Mouse (Mus musculus) midbrain, embryonic 11.5 days (tissue): ENCODE results near the gene Casp8ap2. TPM values are rescaled to one million over a fixed set of nuclear protein-coding genes. Genes with fewer than 3 reads are reported as not detected.

ENCODE experiments used
- ATAC-seq: fragments of 200-750 bp; cut with Nextera tagmentation; 2 replicates; pipeline ENCODE4 v1.8.0; 2017; ENCODE audit warnings: moderate TSS enrichment, moderate library complexity; ENCODE audit not compliant: low FRiP score
- DNase-seq: peaks from one replicate; pipeline ENCODE4 v3.0.0; 2015; ENCODE audit warnings: low spot score; ENCODE audit errors: missing footprints
- H3K27ac ChIP-seq: fragments of 300-500 bp; sonication (generic); 2 replicates; pipeline ENCODE4 v1.5.1; 2014; ENCODE audit warnings: low read depth, low read length
- H3K27me3 ChIP-seq: fragments of 300-500 bp; sonication (generic); 2 replicates; pipeline ENCODE4 v1.6.1; 2014; ENCODE audit warnings: mild to moderate bottlenecking, low read length, moderate library complexity, mixed read lengths; ENCODE audit not compliant: control insufficient read depth, insufficient read depth
- H3K36me3 ChIP-seq: fragments of 300-500 bp; sonication (generic); 2 replicates; pipeline ENCODE4 v1.6.1; 2014; ENCODE audit warnings: mild to moderate bottlenecking, low read length, moderate library complexity, mixed read lengths; ENCODE audit not compliant: control insufficient read depth, insufficient read depth
- H3K4me1 ChIP-seq: fragments of 300-500 bp; sonication (generic); 2 replicates; pipeline ENCODE4 v1.6.1; 2014; ENCODE audit warnings: low read length; ENCODE audit not compliant: control insufficient read depth, insufficient read depth
- H3K4me2 ChIP-seq: fragments of 300-500 bp; sonication (generic); 2 replicates; pipeline ENCODE4 v1.6.1; 2014; ENCODE audit warnings: mild to moderate bottlenecking, moderate library complexity
- H3K4me3 ChIP-seq: fragments of 300-500 bp; sonication (generic); 2 replicates; pipeline ENCODE4 v1.5.1; 2014; ENCODE audit warnings: low read depth, low read length
- H3K9ac ChIP-seq: fragments of 300-500 bp; sonication (generic); 2 replicates; pipeline ENCODE4 v1.6.1; 2014; ENCODE audit warnings: low read length
- H3K9me3 ChIP-seq: fragments of 300-500 bp; sonication (generic); 2 replicates; pipeline ENCODE4 v1.6.1; 2016; ENCODE audit warnings: low read length; ENCODE audit not compliant: control insufficient read depth
- WGBS: fragments of 180-500 bp; shearing (Covaris S2); extraction: QIAGEN DNeasy Blood & Tissue Kit; methylation state at CpG from one replicate; pipeline ENCODE4 v1.1.7; 2014; 5-methylcytosine and 5-hydroxymethylcytosine counted together
- polyA plus RNA-seq: library from polyadenylated mRNA; unstranded; fragments of >200 nt; fragmentation: Nextera tagmentation; extraction: Ambion mirVana; gene quantifications from 2 replicates; pipeline ENCODE4 v1.2.1, GENCODE M21; 2014

The Casp8ap2 gene
- polyA plus RNA-seq, 1 experiment from 2014 or later, result 80.1 TPM

- Histone ChIP-seq H3K36me3 (peaks cover 8% of the 10 kb centered on the region; the same call in 1 of the 2 replicates), H3K4me2 (no peak overlapping the region), H3K9ac (no peak overlapping the region), H3K4me3 (no peak overlapping the region), H3K27me3 (no peaks in the 10 kb centered on the region), H3K9me3 (no peaks in the 10 kb centered on the region), H3K27ac (no peak overlapping the region), H3K4me1 (no peaks in the 10 kb centered on the region)
- WGBS, result 87% methylated on average over 5 of the region's 5 CpGs
- no peak for ATAC-seq
- DNase-seq, result no peak
These were observed 36.4 kb downstream of the Casp8ap2 start for GRCm38 (mm10) chr4:32651669-32652068.

GRCm38 (mm10) chr4:32656146-32656904 is 41.1 kb downstream of the Casp8ap2 start:
- peak overlapping the region; percentile 72 for H3K4me2 ChIP-seq
- no peaks in the 10 kb centered on the region for H3K27me3 ChIP-seq
- DNase-seq (no peak), ATAC-seq (peak; percentile 49)
- H3K4me1 ChIP-seq, result peaks cover 7% of the 10 kb centered on the region
- 0 out of 2 replicates have a peak, but pooled peaks cover 2% of the 10 kb centered on the region for H3K36me3 ChIP-seq
- H3K9me3 ChIP-seq, result no peaks in the 10 kb centered on the region
- WGBS, result 57% methylated on average over 11 of the region's 11 CpGs
- peak overlapping the region; percentile 94 for H3K4me3 ChIP-seq
- H3K27ac ChIP-seq, result peak overlapping the region; percentile 59; the same call in 1 of the 2 replicates
- peak overlapping the region; percentile 66 for H3K9ac ChIP-seq

GRCm38 (mm10) chr4:32656918-32657662 is 41.8 kb downstream of the Casp8ap2 start, which contains the start of gene Mdn1:
Gene Mdn1 (plus strand): TSS chr4:32657119.
- H3K27me3 ChIP-seq, result no peaks in the 10 kb centered on the region
- H3K36me3 ChIP-seq, result no peaks in the 10 kb centered on the region
- peak within 1 kb of the TSS; percentile 59; the same call in 1 of the 2 replicates for H3K27ac ChIP-seq
- WGBS, result under 1% methylated on average over 68 of the region's 68 CpGs
- ATAC-seq, result peak; percentile 94
- peak within 1 kb of the TSS; percentile 76 for H3K9ac ChIP-seq
- H3K9me3 ChIP-seq, result no peaks in the 10 kb centered on the region
- peak within 1 kb of the TSS; percentile 72 for H3K4me2 ChIP-seq
- peaks cover 7% of the 10 kb centered on the region for H3K4me1 ChIP-seq
- peak within 1 kb of the TSS; percentile 94 for H3K4me3 ChIP-seq
- DNase-seq, result peak; percentile 100

- Histone ChIP-seq H3K9me3 (no peaks in the 10 kb centered on the region), H3K9ac (no peak overlapping the region), H3K4me1 (no peaks in the 10 kb centered on the region), H3K27me3 (no peaks in the 10 kb centered on the region), H3K36me3 (peaks cover 6% of the 10 kb centered on the region; the same call in 1 of the 2 replicates), H3K27ac (no peak overlapping the region), H3K4me2 (no peak overlapping the region), H3K4me3 (no peak overlapping the region)
- DNase-seq (no peak), ATAC-seq (no peak)
- 94% methylated on average over 4 of the region's 4 CpGs for WGBS
These were observed 50.6 kb downstream of the Casp8ap2 start for GRCm38 (mm10) chr4:32665843-32666242.

- no peaks in the 10 kb centered on the region for H3K9me3 ChIP-seq
- peaks cover 11% of the 10 kb centered on the region for H3K36me3 ChIP-seq
- H3K4me2 ChIP-seq, result no peak overlapping the region
- no peak overlapping the region for H3K27ac ChIP-seq
- no peak for DNase-seq
- H3K9ac ChIP-seq, result no peak overlapping the region
- no peaks in the 10 kb centered on the region for H3K27me3 ChIP-seq
- no peak overlapping the region for H3K4me3 ChIP-seq
- H3K4me1 ChIP-seq, result no peaks in the 10 kb centered on the region
- 97% methylated on average over 1 of the region's 1 CpGs for WGBS
- ATAC-seq, result no peak
These were observed 53.0 kb downstream of the Casp8ap2 start for GRCm38 (mm10) chr4:32668291-32668690.

- Histone ChIP-seq H3K4me2 (no peak overlapping the region), H3K4me3 (no peak overlapping the region), H3K27me3 (no peaks in the 10 kb centered on the region), H3K9ac (no peak overlapping the region), H3K4me1 (no peaks in the 10 kb centered on the region), H3K9me3 (no peaks in the 10 kb centered on the region), H3K36me3 (peaks cover 15% of the 10 kb centered on the region), H3K27ac (no peak overlapping the region)
- ATAC-seq, result no peak
- 91% methylated on average over 2 of the region's 2 CpGs for WGBS
- no peak for DNase-seq
These were observed 54.6 kb downstream of the Casp8ap2 start for GRCm38 (mm10) chr4:32669825-32670224.

GRCm38 (mm10) chr4:32674025-32674424 is 58.8 kb downstream of the Casp8ap2 start:
- H3K4me1 ChIP-seq, result no peaks in the 10 kb centered on the region
- no peak overlapping the region for H3K4me2 ChIP-seq
- no peaks in the 10 kb centered on the region for H3K27me3 ChIP-seq
- H3K9me3 ChIP-seq, result no peaks in the 10 kb centered on the region
- DNase-seq, result no peak
- ATAC-seq, result no peak
- H3K9ac ChIP-seq, result no peak overlapping the region
- no peak overlapping the region for H3K4me3 ChIP-seq
- H3K27ac ChIP-seq, result no peak overlapping the region
- peaks cover 16% of the 10 kb centered on the region for H3K36me3 ChIP-seq
- 94% methylated on average over 2 of the region's 2 CpGs for WGBS

- Histone ChIP-seq H3K4me3 (no peak overlapping the region), H3K9me3 (no peaks in the 10 kb centered on the region), H3K27ac (no peak overlapping the region), H3K9ac (no peak overlapping the region), H3K27me3 (no peaks in the 10 kb centered on the region), H3K36me3 (peaks cover 13% of the 10 kb centered on the region), H3K4me2 (no peak overlapping the region), H3K4me1 (no peaks in the 10 kb centered on the region)
- DNase-seq, result no peak
- 94% methylated on average over 3 of the region's 3 CpGs for WGBS
- no peak for ATAC-seq
These were observed 62.2 kb downstream of the Casp8ap2 start for GRCm38 (mm10) chr4:32677471-32677870.

- no peak overlapping the region for H3K4me3 ChIP-seq
- no peak overlapping the region for H3K27ac ChIP-seq
- WGBS, result 70% methylated on average over 3 of the region's 3 CpGs
- DNase-seq, result no peak
- no peaks in the 10 kb centered on the region for H3K27me3 ChIP-seq
- no peak for ATAC-seq
- no peak overlapping the region for H3K4me2 ChIP-seq
- H3K36me3 ChIP-seq, result peaks cover 3% of the 10 kb centered on the region; the same call in 1 of the 2 replicates
- H3K4me1 ChIP-seq, result no peaks in the 10 kb centered on the region
- no peak overlapping the region for H3K9ac ChIP-seq
- no peaks in the 10 kb centered on the region for H3K9me3 ChIP-seq
These were observed 65.6 kb downstream of the Casp8ap2 start for GRCm38 (mm10) chr4:32680843-32681242.
